Mouse (Mus musculus) cerebellum, adult 2 months (tissue): ENCODE results near the gene Tnxb.

Source experiments
- CTCF ChIP-seq: fragments of 200-500 bp; IDR thresholded peaks from 2 replicates; pipeline ENCODE4 v1.5.1; 2011; ENCODE audit warnings: low read depth, mild to moderate bottlenecking, control low read depth, low read length, moderate library complexity, borderline replicate concordance; ENCODE audit not compliant: insufficient read depth
- POLR2A ChIP-seq: fragments of 200-500 bp; IDR thresholded peaks from 2 replicates; pipeline ENCODE4 v1.6.1; 2011; ENCODE audit warnings: low read length, control low read depth, borderline replicate concordance; ENCODE audit not compliant: insufficient read depth

DNA sequence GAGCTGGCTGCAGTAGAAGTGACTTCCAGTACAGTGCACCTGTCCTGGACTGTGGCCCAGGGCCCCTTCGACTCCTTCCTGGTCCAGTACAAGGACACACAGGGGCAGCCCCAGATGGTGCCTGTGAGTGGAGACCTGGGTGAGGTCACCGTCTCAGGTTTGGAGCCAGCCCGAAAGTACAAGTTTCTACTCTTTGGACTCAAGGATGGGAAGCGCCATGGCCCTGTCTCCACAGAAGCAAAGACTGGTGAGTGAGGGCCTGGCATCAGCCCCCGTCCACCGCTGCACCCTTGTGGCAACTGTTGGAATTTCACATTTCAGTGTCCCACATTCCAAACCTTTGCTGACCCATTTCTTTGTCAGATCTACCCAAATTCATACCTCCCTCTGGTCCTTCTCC lies 42.6 kb downstream of the Tnxb start:
- peak; percentile 57; the same call in 1 of the 2 replicates for TF ChIP-seq CTCF
- TF ChIP-seq POLR2A, result no peak
